Mouse (Mus musculus) heart, embryonic 16.5 days (tissue): ENCODE results near the gene Ensa. TPM values are rescaled to one million over a fixed set of nuclear protein-coding genes. Genes with fewer than 3 reads are reported as not detected.
"Not testable (repeated sequence)": the region's sequence is repeated elsewhere in the genome, so short reads cannot be mapped to it uniquely, and the experiment has no call there.

Experiments used
- ATAC-seq: fragments of 200-750 bp; cut with Nextera tagmentation; replicated peaks from 2 replicates; pipeline ENCODE4 v1.8.0; 2017; ENCODE audit warnings: moderate number of reproducible peaks; ENCODE audit not compliant: insufficient read depth, low FRiP score; ENCODE audit errors: extremely low read depth
- H3K27ac ChIP-seq: fragments of 300-500 bp; sonication (generic); 2 replicates; pipeline ENCODE4 v1.5.1; 2014; ENCODE audit warnings: mild to moderate bottlenecking, low read length, control low read depth, moderate library complexity
- H3K27me3 ChIP-seq: fragments of 300-500 bp; sonication (generic); 2 replicates; pipeline ENCODE4 v1.6.1; 2014; ENCODE audit warnings: low read length, mixed read lengths; ENCODE audit not compliant: control insufficient read depth, insufficient read depth
- H3K36me3 ChIP-seq: fragments of 300-500 bp; sonication (generic); 2 replicates; pipeline ENCODE4 v1.6.1; 2014; ENCODE audit not compliant: control insufficient read depth, insufficient read depth
- H3K4me1 ChIP-seq: fragments of 300-500 bp; sonication (generic); 2 replicates; pipeline ENCODE4 v1.6.1; 2014; ENCODE audit warnings: low read length, mixed read lengths; ENCODE audit not compliant: control insufficient read depth, insufficient read depth
- H3K4me2 ChIP-seq: fragments of 300-500 bp; sonication (generic); 2 replicates; pipeline ENCODE4 v1.6.1; 2014; ENCODE audit warnings: low read depth, mild to moderate bottlenecking, control low read depth, low read length
- H3K4me3 ChIP-seq: fragments of 300-500 bp; sonication (generic); 2 replicates; pipeline ENCODE4 v1.5.1; 2014; ENCODE audit warnings: mild to moderate bottlenecking, control low read depth, low read length
- H3K9ac ChIP-seq: fragments of 300-500 bp; sonication (generic); 2 replicates; pipeline ENCODE4 v1.6.1; 2014; ENCODE audit warnings: low read length, control low read depth
- H3K9me3 ChIP-seq: fragments of 300-500 bp; sonication (generic); replicated peaks from 2 replicates; pipeline ENCODE4 v1.6.1; 2016; ENCODE audit warnings: low read length; ENCODE audit not compliant: control insufficient read depth
- WGBS: fragments of 180-500 bp; shearing (Covaris S2); extraction: QIAGEN DNeasy Blood & Tissue Kit; methylation state at CpG from one replicate; pipeline ENCODE4 v1.1.7; 2014; 5-methylcytosine and 5-hydroxymethylcytosine counted together
- polyA plus RNA-seq: library from polyadenylated mRNA; unstranded; fragments of >200 nt; fragmentation: Nextera tagmentation; extraction: Ambion mirVana; gene quantifications from 2 replicates; pipeline ENCODE4 v1.2.1, GENCODE M21; 2015

Gene Ensa
- polyA plus RNA-seq, 1 experiment from 2014 or later: 53.0 TPM

DNA sequence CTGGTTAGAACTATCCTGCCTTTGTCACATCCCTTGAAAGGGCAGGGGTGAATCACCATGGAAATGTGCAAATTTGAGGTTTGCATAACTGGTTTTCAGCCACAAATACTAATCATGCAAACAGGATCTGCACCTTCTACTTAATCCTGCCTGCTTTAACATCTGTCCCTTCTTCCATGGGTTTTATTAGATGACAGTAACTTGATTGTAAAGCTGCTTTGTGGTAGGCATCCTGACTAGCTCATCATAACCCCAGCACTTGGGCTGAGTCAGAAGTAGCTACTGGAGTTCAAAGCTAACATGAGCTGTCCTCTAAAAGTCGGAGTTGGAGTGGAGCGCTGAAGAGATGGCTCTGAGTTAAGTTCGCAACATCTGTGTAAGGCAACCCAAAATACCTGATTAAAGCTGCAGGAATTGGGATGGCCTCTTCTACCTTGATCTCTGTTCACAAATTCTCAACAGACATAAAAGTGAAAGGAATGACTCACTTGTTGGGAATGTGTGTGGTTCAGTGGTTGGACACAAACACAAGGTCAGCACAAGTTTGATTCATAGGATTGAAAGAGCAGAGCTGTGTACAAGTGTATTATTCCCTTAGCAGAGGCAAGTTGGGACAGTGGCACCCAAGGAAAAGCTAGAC, 39.3 kb downstream of the Ensa start:
- no peaks in the 10 kb centered on the region for H3K9me3 ChIP-seq
- H3K4me2 ChIP-seq: peak overlapping the region; percentile 22; the same call in 1 of the 2 replicates
- WGBS: 70% methylated on average over 3 of the region's 3 CpGs
- peak overlapping the region; percentile 95 for H3K27ac ChIP-seq
- H3K27me3 ChIP-seq: no peaks in the 10 kb centered on the region
- peaks cover 73% of the 10 kb centered on the region for H3K4me1 ChIP-seq
- peaks cover 29% of the 10 kb centered on the region for H3K36me3 ChIP-seq
- peak overlapping the region; percentile 25; the same call in 1 of the 2 replicates for H3K9ac ChIP-seq
- no peak overlapping the region for H3K4me3 ChIP-seq
- no peak for ATAC-seq

DNA sequence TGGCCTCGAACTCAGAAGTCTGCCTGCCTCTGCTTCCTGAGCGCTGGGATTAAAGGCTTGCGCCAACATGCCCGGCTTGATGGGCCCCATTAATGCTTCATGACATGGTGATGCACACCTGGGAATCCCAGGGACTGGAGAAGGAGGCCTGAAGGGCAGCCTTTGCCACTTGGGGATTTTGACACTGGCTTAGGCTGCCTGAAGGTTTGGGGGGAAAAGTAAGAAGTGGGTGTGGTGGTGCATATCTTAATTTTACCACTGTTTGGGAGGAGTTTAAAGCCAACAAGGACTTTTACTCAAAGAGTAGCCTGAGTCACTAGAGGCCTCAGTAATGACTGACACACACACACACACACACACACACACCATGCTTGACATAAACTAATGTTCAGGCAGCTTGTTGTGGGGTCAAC, 40.2 kb downstream of the Ensa start:
- Histone ChIP-seq H3K36me3 (peaks cover 32% of the 10 kb centered on the region), H3K27me3 (no peaks in the 10 kb centered on the region), H3K27ac (peak overlapping the region; percentile 95), H3K4me3 (no peak overlapping the region), H3K4me2 (no peak overlapping the region), H3K4me1 (peaks cover 73% of the 10 kb centered on the region), H3K9ac (no peak overlapping the region), H3K9me3 (no peaks in the 10 kb centered on the region)
- 82% methylated on average over 4 of the region's 4 CpGs for WGBS
- ATAC-seq: no peak

DNA sequence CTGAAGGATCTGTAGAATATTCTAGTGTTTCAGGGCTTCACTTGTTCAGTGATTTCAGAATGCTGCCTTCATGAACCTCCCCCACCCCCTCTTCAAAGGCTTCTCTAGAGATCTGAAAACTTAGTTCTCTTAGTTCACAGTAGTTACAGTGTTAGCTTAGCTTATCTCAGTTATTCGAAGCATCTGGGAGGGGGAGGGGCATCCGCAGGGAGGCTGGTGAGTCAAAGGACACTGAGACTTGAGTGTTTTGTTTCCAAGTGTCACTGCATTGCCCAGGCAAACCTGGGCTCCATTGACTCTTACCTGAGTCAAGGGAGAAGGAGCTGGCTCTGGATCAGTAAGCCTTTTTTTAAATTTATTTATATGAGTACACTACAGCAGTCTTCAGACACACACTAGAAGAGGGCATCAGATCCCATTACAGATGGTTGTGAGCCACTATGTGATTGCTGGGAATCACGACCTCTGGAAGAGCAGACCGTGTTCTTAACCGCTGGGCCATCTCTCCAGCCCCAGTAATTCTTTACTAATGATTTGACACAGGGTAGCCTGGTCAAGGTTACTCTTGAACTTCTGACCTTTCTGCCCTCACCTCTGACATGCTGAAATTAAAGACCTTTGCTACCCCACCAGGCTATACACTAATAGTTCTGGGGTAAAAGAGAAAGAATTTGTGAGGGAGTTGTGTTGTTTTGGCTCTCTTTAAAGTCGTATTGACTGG, 41.5 kb downstream of the Ensa start:
- Histone ChIP-seq H3K4me1 (peaks cover 68% of the 10 kb centered on the region), H3K27ac (peak overlapping the region; percentile 95), H3K4me3 (no peak overlapping the region), H3K9ac (peak overlapping the region; percentile 19), H3K36me3 (peaks cover 29% of the 10 kb centered on the region), H3K4me2 (peak overlapping the region; percentile 35), H3K27me3 (no peaks in the 10 kb centered on the region), H3K9me3 (no peaks in the 10 kb centered on the region)
- WGBS: 18% methylated on average over 6 of the region's 6 CpGs
- ATAC-seq: peak; percentile 66

- ATAC-seq: no peak
- H3K4me1 ChIP-seq: peaks cover 68% of the 10 kb centered on the region
- H3K4me3 ChIP-seq: peak overlapping the region; percentile 22
Observed at GRCm38 (mm10) chr3:95667521-95667920, 42.7 kb downstream of the Ensa start.

GRCm38 (mm10) chr3:95668026-95668425, 43.2 kb downstream of the Ensa start:
- peak overlapping the region; percentile 49 for H3K4me2 ChIP-seq
- peak overlapping the region; percentile 22 for H3K4me3 ChIP-seq
- H3K27ac ChIP-seq: peak overlapping the region; percentile 95
- no peaks in the 10 kb centered on the region for H3K27me3 ChIP-seq
- peaks cover 68% of the 10 kb centered on the region for H3K4me1 ChIP-seq
- peak; percentile 47; the same call in 1 of the 2 replicates for ATAC-seq
- H3K9ac ChIP-seq: peak overlapping the region; percentile 66
- H3K9me3 ChIP-seq: no peaks in the 10 kb centered on the region
- WGBS: 8% methylated on average over 7 of the region's 7 CpGs
- peaks cover 22% of the 10 kb centered on the region for H3K36me3 ChIP-seq

More at GRCm38 (mm10) chr3:95667521-95667920, 42.7 kb downstream of the Ensa start:
- no peaks in the 10 kb centered on the region for H3K9me3 ChIP-seq
- peak overlapping the region; percentile 49 for H3K4me2 ChIP-seq
- peak overlapping the region; percentile 95 for H3K27ac ChIP-seq
- no peaks in the 10 kb centered on the region for H3K27me3 ChIP-seq
- H3K9ac ChIP-seq: peak overlapping the region; percentile 66
- peaks cover 27% of the 10 kb centered on the region for H3K36me3 ChIP-seq
- WGBS: 27% methylated on average over 4 of the region's 4 CpGs

DNA sequence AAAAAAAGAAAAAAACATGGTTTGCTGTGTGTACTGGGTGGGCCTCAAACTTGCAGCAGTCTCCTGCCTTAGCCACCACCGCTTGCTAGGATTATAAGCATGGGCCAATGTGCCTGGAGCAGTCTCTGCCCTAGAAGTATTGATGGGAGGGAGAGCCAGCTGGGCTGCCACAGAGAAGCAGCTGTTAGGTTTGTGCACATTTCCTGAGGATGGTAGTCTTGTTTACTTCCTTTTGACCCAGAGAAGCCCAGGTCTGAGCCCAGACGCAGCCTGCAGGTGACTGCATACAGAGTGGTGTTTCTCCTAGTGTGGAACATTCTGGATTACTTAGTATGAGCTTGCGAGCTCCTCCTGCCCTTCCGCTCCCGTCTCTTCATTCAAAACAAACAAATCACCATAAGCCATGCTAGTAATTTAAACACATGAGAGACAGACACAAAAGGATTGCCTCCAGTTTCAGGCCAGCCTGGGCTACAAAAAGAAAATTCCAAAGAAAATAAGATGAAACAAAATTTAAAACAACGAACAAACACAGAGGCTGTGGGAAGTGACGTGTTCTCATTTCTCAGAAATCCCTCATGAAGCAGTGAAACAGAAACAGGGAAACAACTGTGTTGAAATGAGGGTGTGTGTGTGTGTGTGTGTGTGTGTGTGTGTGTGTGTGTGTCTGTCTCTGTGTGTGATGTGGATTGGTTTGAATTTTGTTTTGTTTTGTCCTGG, 44.0 kb downstream of the Ensa start:
- Histone ChIP-seq H3K27ac (peak overlapping the region; percentile 95), H3K36me3 (peaks cover 18% of the 10 kb centered on the region), H3K4me1 (peaks cover 69% of the 10 kb centered on the region), H3K4me3 (no peak overlapping the region), H3K27me3 (no peaks in the 10 kb centered on the region), H3K9me3 (no peaks in the 10 kb centered on the region), H3K9ac (peak overlapping the region; percentile 66), H3K4me2 (peak overlapping the region; percentile 49; the same call in 1 of the 2 replicates)
- no peak for ATAC-seq
- WGBS: 72% methylated on average over 7 of the region's 7 CpGs

- 84% methylated on average over 3 of the region's 3 CpGs for WGBS
- no peak overlapping the region for H3K4me2 ChIP-seq
- no peak overlapping the region for H3K4me3 ChIP-seq
- peaks cover 69% of the 10 kb centered on the region for H3K4me1 ChIP-seq
- H3K27me3 ChIP-seq: no peaks in the 10 kb centered on the region
- H3K27ac ChIP-seq: peak overlapping the region; percentile 95
- H3K9ac ChIP-seq: no peak overlapping the region
- H3K36me3 ChIP-seq: peaks cover 13% of the 10 kb centered on the region; the same call in 1 of the 2 replicates
- no peaks in the 10 kb centered on the region for H3K9me3 ChIP-seq
- no peak for ATAC-seq
Observed at GRCm38 (mm10) chr3:95669309-95669665, 44.5 kb downstream of the Ensa start.

DNA sequence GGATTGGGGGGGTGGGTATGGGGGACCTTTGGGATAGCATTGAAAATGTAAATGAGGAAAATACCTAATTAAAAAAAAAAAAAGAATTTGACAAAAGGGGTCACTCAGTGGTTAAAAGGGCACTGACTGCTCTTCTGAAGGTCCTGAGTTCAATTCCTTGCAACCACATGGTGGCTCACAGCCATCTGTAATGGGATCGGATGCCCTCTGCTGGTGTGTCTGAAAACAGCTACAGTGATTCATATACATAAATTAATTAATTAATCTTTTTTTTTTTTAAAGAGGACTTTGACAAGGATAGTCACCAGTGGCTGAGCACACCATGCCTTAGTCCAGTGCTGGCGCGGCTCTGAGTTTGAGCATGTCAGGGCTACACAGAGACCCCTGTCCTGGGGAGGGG, 45.6 kb downstream of the Ensa start:
- not testable (repeated sequence) for H3K27ac ChIP-seq, H3K36me3 ChIP-seq, H3K9ac ChIP-seq, H3K27me3 ChIP-seq, H3K9me3 ChIP-seq, H3K4me2 ChIP-seq, ATAC-seq, H3K4me3 ChIP-seq
- H3K4me1 ChIP-seq: peaks cover 69% of the 10 kb centered on the region
- 94% methylated on average over 3 of the region's 3 CpGs for WGBS

DNA sequence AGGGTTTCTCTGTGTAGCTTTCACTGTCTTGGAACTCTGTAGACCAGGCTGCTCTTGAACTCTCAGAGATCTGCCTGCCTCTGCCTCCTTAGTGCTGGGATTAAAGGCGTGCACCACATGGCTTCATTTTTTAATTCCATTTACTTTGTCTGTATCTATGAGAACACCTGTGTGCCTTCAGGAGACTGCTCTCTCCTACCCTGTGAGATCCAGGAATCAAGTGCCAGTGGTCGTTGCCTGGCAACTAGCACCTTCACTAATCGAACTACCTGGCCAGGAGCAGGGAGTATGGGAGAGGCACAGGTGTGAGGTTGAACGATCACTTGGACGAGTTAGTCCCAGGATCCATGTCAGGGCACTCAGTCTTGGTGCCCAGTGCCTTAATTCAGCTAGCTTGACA, 46.4 kb downstream of the Ensa start:
- Histone ChIP-seq H3K4me3 (no peak overlapping the region), H3K36me3 (0 out of 2 replicates have a peak, but pooled peaks cover 3% of the 10 kb centered on the region), H3K4me2 (no peak overlapping the region), H3K9ac (no peak overlapping the region), H3K27ac (no peak overlapping the region), H3K4me1 (peaks cover 70% of the 10 kb centered on the region), H3K9me3 (no peaks in the 10 kb centered on the region), H3K27me3 (no peaks in the 10 kb centered on the region)
- 87% methylated on average over 5 of the region's 5 CpGs for WGBS
- no peak for ATAC-seq
